Mouse (Mus musculus) adrenal gland, postnatal 14 days (tissue): ENCODE data around the gene Igsf9b. TPM values are rescaled to one million over a fixed set of nuclear protein-coding genes. Genes with fewer than 3 reads are reported as not detected.
A peak's percentile ranks its signal among the peaks of the same experiment; 100 is the strongest.

Experiments
- DNase-seq: peaks from one replicate; pipeline ENCODE4 v3.0.0; 2021; ENCODE audit warnings: mixed read lengths
- total RNA-seq: library from RNA; stranded (reverse); gene quantifications from 2 replicates; pipeline ENCODE4 v1.2.3, GENCODE M21; 2021

The Igsf9b gene
- total RNA-seq, 1 experiment from 2014 or later = 4.0 TPM

GRCm38 (mm10) chr9:27331538-27331937, 32.5 kb downstream of the Igsf9b start:
- DNase-seq = no peak

DNA sequence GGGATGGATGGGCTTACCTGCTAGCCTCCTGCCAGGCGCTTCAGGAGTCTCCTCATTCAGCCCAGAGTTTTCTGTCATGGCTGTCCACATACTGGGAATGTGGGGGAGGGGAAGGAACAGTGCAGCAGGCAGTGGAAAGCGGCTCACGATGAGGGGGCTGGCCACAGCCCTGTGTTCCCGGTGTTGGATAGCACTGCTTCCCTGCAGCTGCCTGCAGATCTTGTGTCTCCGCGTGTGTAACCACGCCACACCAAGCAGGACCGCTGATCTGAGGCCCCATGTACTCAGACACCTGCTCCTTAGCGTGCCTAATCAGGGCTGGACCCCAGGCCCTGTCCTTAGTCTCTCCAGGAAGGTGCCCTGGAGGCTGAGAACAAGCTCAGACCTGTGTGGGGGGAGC, 35.9 kb downstream of the Igsf9b start:
- no peak for DNase-seq

DNA sequence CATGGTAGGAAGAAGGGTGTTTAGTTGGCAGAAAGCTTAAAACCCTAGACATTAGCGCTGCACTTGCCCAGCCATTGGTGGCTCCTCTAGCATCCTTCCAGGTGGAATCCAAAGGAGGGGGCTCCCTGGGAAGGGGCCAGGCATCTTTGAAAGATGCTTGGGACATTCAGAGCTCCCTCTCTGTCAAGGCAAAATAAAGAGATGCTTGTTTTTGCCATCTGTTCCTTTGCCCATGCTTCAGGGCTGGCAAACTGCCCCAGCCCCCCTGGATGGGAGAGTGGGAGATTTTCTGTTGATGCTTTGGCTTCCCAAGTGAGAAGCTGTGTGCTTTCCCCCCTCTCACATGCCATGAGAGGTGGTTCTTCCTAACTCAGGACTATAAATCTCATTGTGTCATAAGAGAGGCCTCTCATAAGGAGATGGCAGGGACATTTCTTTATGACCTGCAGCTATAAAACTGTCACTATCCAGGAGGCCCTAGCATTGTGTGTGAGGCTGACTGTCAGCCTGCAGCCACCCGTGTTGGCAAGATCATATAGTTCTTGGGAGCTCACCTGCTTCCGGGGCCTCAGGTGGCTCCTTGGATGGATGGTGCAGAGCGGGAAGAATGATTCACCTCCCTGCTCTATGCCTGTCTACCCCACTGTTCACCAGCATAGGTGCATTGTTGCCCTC, 38.1 kb downstream of the Igsf9b start:
- no peak for DNase-seq

DNA sequence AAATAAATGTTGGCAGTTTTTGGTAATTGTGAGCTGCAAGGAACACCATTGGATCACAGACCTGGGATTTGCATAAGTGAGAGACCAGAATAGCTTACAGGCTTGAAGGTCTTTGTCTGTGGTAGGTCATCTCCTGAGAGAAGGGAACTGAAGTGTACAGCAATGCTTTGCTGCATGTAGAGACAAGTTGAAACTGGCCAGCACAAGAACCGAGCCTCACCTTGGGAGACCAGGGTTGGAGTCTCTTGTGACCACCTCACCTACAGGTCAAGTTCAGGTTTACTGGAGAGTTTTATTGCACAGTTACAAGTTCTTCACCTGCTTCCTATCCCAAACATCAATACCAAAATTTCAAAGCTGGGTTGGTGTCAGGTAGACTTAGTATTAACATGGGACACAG, 40.2 kb downstream of the Igsf9b start:
- DNase-seq = no peak

GRCm38 (mm10) chr9:27346541-27347269, 47.7 kb downstream of the Igsf9b start:
- DNase-seq = no peak

DNA sequence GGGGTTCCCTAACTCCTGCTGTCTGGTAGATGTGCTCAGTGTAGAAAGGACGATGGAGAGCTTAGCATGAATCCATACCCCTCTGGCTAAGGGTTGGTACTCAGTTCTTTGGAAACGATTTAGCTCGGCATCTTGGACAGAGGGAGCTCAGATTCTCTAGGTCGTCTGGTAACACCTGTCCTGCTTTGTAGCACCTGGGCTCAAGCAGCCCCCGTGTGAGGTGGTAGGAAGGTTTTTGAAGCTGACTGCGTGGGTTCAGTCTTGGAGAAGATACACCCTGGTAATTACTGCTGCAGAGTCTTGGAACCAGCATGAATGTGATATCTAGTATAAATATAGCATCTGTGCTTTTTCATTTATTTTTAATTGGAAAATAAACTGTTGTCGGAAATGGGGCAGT, 54.1 kb downstream of the Igsf9b start:
- no peak for DNase-seq

DNA sequence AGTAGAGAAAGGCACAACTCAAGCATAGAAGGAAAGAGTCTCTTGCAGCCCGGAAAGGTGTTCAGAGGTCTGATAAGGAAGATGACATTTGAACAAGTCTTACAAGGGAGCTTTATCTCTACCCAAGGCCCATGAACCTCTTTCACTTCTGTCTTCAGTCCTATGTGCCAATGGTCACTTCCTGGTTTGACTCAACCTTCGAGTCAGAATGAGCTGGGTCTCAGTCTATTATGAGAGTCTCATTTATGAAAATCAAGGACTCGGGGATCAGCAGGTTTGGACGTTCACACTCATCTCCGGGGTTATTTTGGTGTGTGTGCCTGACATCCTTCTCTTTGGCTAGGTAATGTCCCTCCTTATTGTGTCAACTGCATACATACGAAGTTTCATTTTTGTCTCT, 58.9 kb downstream of the Igsf9b start:
- no peak for DNase-seq

- peak; percentile 11 for DNase-seq
These were observed 68.2 kb downstream of the Igsf9b start for GRCm38 (mm10) chr9:27367231-27367630.

DNA sequence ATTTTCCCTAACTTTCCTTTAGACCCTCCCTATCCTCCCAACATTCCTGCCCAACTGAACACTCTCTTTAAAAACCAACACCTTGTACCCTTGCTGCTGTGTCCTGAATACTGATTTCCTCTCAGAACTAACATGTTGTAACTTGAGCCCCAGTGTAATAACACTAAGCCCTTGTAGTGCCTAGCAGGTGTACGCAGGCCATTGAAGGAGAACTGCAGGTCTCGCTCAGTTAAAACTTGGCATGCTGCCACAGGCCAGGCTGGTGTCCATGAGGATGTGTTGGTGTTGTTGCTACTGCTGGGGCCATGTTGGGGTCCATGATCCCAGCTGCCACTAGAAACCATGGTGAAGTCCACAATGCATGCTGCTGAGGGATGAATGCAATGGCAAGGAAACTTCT, 70.1 kb downstream of the Igsf9b start:
- DNase-seq = no peak

DNA sequence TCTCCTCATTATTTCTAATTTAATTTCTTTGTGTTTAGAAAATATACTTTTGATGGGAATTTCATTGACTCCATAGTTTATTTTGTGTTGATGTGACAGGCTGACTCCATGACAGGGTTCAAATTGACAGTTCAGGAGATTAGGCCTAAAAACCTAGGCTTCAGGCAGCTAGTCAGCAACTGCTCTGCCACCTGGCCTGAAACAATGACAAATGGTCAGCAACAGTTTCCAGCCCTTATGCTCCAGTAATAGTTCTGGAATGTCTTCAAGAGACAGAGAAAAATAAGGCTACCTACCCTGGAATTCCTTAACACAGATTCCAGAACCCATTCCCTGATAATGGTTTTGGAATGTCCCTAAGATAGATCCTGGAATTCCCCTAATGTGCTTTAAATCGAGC, 76.7 kb downstream of the Igsf9b start:
- DNase-seq = no peak

- no peak for DNase-seq
These were observed 87.9 kb downstream of the Igsf9b start for GRCm38 (mm10) chr9:27386951-27387350.

GRCm38 (mm10) chr9:27396500-27396899, 97.5 kb downstream of the Igsf9b start, which contains the start of gene Spata19:
TSS of gene Spata19 (plus strand) at chr9:27396800.
- DNase-seq = no peak

DNA sequence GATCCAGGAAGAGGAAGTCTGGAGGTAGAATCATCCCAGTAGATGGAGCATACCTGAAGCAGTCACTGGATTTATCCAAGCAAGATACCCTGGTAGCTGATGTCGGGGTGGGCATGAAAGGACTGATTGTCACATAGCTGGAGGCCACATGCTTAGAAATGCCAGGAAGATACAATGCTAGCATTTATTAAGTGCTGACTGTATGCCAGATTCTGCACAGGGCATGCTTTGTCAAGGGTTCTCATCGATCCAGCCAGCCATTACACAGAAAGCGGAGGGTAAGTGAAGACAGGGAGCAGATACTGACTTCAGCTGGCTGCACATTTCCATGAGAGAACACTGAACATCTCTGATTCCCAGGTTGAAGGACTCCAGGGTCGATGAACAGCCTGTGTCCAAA, 102.2 kb downstream of the Igsf9b start:
- DNase-seq = no peak

Other genes starting within 250 kb of the Igsf9b start
- gene Jam3, start 143.8 kb upstream of the Igsf9b start, total RNA-seq = 30.9 and 38.4 TPM in 2 replicates
- gene Spata19, start 97.6 kb downstream of the Igsf9b start, total RNA-seq = not detected in 2 replicates